12 mouse cellular contexts compared by ENCODE assay signal in genomic region chr10:117420502-117421282, GRCm38 (mm10).
"Had no signal": no experiment of that assay in that cellular context is flagged by ENCODE, and none has a peak within 500 bp of the region (broad histone marks: within the 10 kb centered on the region; RNA-seq: fewer than 3 reads in every experiment).

No protein-coding gene starts in this region.

- DNase-seq: gastrocnemius, adult 2 months; gastrocnemius, postnatal 10 days; gastrocnemius, postnatal 25 days; heart, adult 2 months; heart, postnatal 10 days; heart, postnatal 4 days; kidney, adult 18-20 months; kidney, adult 8-10 months; kidney, postnatal 10 days; kidney, postnatal 25 days; kidney, postnatal 4 days; left cerebral cortex, postnatal 4 days had no signal
